Mouse (Mus musculus) liver, adult 2 months (tissue): ENCODE results near the gene Spata13.

Experiments used
- CTCF ChIP-seq: fragments of 200-500 bp; IDR thresholded peaks from 2 replicates; pipeline ENCODE4 v1.5.1; 2011; ENCODE audit warnings: low read depth, low read length, control low read depth
- POLR2A ChIP-seq: fragments of 200-500 bp; IDR thresholded peaks from 2 replicates; pipeline ENCODE4 v1.6.1; 2011; ENCODE audit warnings: low read length, control low read depth; ENCODE audit not compliant: insufficient read depth; ENCODE audit errors: extremely low read depth

DNA sequence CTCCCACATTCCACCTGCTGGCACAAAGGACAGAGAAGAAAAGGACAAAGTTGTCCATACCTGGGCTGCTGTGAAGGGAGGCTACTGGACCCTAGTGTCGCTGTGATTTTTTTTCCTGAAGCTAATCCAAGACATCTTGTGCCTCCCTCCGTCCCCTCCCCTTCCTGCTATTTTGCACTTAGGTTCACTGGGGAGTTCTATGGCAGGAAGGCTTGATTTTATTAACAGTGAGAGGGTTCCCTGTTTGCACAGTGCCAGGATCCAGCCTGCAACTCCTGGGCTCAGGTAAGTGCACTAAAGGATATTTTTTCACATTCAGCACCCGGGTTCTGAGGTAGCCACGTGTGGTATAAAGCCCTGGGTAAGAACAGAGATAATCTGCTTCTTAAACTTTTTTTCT, 134.1 kb downstream of the Spata13 start, which contains the start of gene C1qtnf9:
- TF ChIP-seq POLR2A (no peak), CTCF (no peak)
